8 mouse cellular contexts compared by ENCODE assay signal in the genomic region with DNA sequence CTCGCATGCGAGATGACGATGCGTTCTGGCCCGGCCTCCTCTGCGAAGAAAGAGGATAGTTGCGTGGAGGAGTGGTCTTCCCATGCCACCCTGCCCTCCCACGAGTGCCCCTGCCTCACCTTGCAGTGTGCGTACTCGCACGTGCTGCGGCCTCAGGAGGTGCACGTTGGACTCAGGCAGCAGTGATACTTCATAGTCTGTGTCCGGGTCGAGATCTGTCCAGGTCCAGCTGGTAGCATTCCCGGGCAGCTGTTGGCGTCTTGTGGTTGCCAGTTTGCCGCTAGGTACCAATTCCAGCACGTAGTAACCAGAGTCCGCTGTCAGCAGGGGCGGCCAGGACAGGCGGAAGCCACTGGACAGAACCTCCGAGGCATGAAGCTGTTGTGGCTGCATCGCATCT. TPM values are rescaled to one million over a fixed set of nuclear protein-coding genes. Genes with fewer than 3 reads are reported as not detected.
DNase-seq lines count a peak whose midpoint lies in the region; ATAC-seq and TF ChIP-seq lines count a peak whose summit lies in the region.

No protein-coding gene starts in this region.

- H3K27ac ChIP-seq in heart, adult 2 months: peak overlapping the region; percentile 87
- H3K27ac ChIP-seq in hindbrain, embryonic 11.5 days (ENCODE audit: low read depth, low read length): no peak overlapping the region
- no peak overlapping the region for H3K27ac ChIP-seq in liver, embryonic 15.5 days (replicated peaks)

- no peak for TF ChIP-seq CTCF in heart, adult 2 months (IDR thresholded peaks at IDR 0.05)

- H3K9ac ChIP-seq in heart, adult 2 months (ENCODE audit: low read depth, low read length): peak overlapping the region; percentile 23
- peak overlapping the region; percentile 83 for H3K9ac ChIP-seq in hindbrain, embryonic 11.5 days (ENCODE audit: low read depth, low read length)
- peak overlapping the region; percentile 67; the same call in 1 of the 2 replicates for H3K9ac ChIP-seq in liver, embryonic 15.5 days

- peak overlapping the region; percentile 61; the same call in 1 of the 2 replicates for H3K4me3 ChIP-seq in heart, adult 2 months
- H3K4me3 ChIP-seq in hindbrain, embryonic 11.5 days (ENCODE audit: low read depth, low read length): peak overlapping the region; percentile 52
- H3K4me3 ChIP-seq in liver, embryonic 15.5 days (replicated peaks): peak overlapping the region; percentile 67

- no peak for TF ChIP-seq EP300 in heart, adult 2 months (IDR thresholded peaks at IDR 0.05; ENCODE audit: insufficient read depth, low read depth, low read length)

- ATAC-seq in hindbrain, embryonic 11.5 days (ENCODE audit: low FRiP score): no peak
- ATAC-seq in liver, embryonic 15.5 days (ENCODE audit: insufficient read depth): no peak

- no peaks in the 10 kb centered on the region for H3K36me3 ChIP-seq in heart, adult 2 months (ENCODE audit: control insufficient read depth, insufficient read depth, low read length)
- no peaks in the 10 kb centered on the region for H3K36me3 ChIP-seq in hindbrain, embryonic 11.5 days (ENCODE audit: control insufficient read depth, insufficient read depth, low read length)
- H3K36me3 ChIP-seq in liver, embryonic 15.5 days (replicated peaks): no peaks in the 10 kb centered on the region

- peak overlapping the region; percentile 86 for H3K4me2 ChIP-seq in hindbrain, embryonic 11.5 days (replicated peaks; ENCODE audit: low read depth, low read length)
- H3K4me2 ChIP-seq in liver, embryonic 15.5 days: peak overlapping the region; percentile 90

- H3K79me2 ChIP-seq in heart, adult 2 months (replicated peaks; ENCODE audit: control insufficient read depth, insufficient read depth, low read length): no peaks in the 10 kb centered on the region

- peaks cover 9% of the 10 kb centered on the region for H3K4me1 ChIP-seq in heart, adult 2 months (ENCODE audit: control insufficient read depth, insufficient read depth, low read length)
- peaks cover 2% of the 10 kb centered on the region; the same call in 1 of the 2 replicates for H3K4me1 ChIP-seq in hindbrain, embryonic 11.5 days (replicated peaks; ENCODE audit: control insufficient read depth, insufficient read depth, low read length)
- H3K4me1 ChIP-seq in liver, embryonic 15.5 days (replicated peaks): peaks cover 31% of the 10 kb centered on the region

- intact Hi-C loops in heart, adult 2 months (cut with DNase I): loop anchor here (1.0 kb wide), 1 partner anchor 14 kb away; no protein-coding TSS in a partner anchor
- intact Hi-C loops in heart, postnatal 36 days (cut with DNase I): loop anchor here (2.0 kb wide), 1 partner anchor 50 kb away; no protein-coding TSS in a partner anchor

- H3K27me3 ChIP-seq in heart, adult 2 months (ENCODE audit: control insufficient read depth, insufficient read depth, low read length): no peaks in the 10 kb centered on the region
- peaks cover 26% of the 10 kb centered on the region for H3K27me3 ChIP-seq in hindbrain, embryonic 11.5 days (ENCODE audit: control insufficient read depth, insufficient read depth, low read length)
- H3K27me3 ChIP-seq in liver, embryonic 15.5 days: peaks cover 51% of the 10 kb centered on the region

- no peak for TF ChIP-seq POLR2A in heart, adult 2 months (IDR thresholded peaks at IDR 0.05; ENCODE audit: insufficient read depth, low read depth, low read length)

- WGBS in heart, adult 2 months: 54% methylated on average over 24 of the region's 24 CpGs
- WGBS in hindbrain, embryonic 11.5 days: 46% methylated on average over 24 of the region's 24 CpGs
- 57% methylated on average over 24 of the region's 24 CpGs for WGBS in liver, embryonic 15.5 days (ENCODE audit: insufficient replicate concordance)

- H3K9me3 ChIP-seq in hindbrain, embryonic 11.5 days (ENCODE audit: control insufficient read depth, low read length): no peaks in the 10 kb centered on the region
- no peaks in the 10 kb centered on the region for H3K9me3 ChIP-seq in liver, embryonic 15.5 days (replicated peaks)

- no peak for DNase-seq in heart, adult 2 months
- DNase-seq in heart, postnatal 36 days: no peak
- DNase-seq in Muller cell, postnatal 12 days (ENCODE audit: inconsistent ontology term): peak; percentile 11
- no peak for DNase-seq in hindbrain, embryonic 11.5 days (ENCODE audit: low spot score)
- no peak for DNase-seq in retina, postnatal 1 day
- DNase-seq in T-cell, adult 2 months (ENCODE audit: low spot score): no peak
- DNase-seq in cerebellum, postnatal 4 days (ENCODE audit: low spot score in 2 of 2): no peak

RNA-seq across cellular contexts. Expression of a gene that starts 3.9 kb away (rescaled TPM):
- total RNA-seq in heart, adult 2 months (2021): 1 to 10 TPM; 6.4 to 9.8 TPM
- polyA plus RNA-seq in heart, adult 2 months (2012; rRNA removed): 14.4 and 21.7 TPM in 2 replicates
- 1 to 10 TPM; 6.6 to 7.9 TPM for total RNA-seq in heart, postnatal 36 days (2021)
- 8.6 and 9.5 TPM in 2 replicates for polyA plus RNA-seq in hindbrain, embryonic 11.5 days (2014; fragmentation: Nextera tagmentation; extraction: Ambion mirVana)
- polyA plus RNA-seq in liver, embryonic 15.5 days (2015; fragmentation: Nextera tagmentation; extraction: Ambion mirVana): 0.33 and 0.54 TPM in 2 replicates

RNA-seq across cellular contexts. Expression of a gene that starts 9.7 kb away (rescaled TPM):
- total RNA-seq in heart, adult 2 months (2021): 10 to 100 TPM; 42.3 to 47.7 TPM
- 83.7 and 85.4 TPM in 2 replicates for polyA plus RNA-seq in heart, adult 2 months (2012; rRNA removed)
- 10 to 100 TPM; 45.1 to 45.9 TPM for total RNA-seq in heart, postnatal 36 days (2021)
- polyA plus RNA-seq in hindbrain, embryonic 11.5 days (2014; fragmentation: Nextera tagmentation; extraction: Ambion mirVana): 70.9 and 79.9 TPM in 2 replicates
- polyA plus RNA-seq in liver, embryonic 15.5 days (2015; fragmentation: Nextera tagmentation; extraction: Ambion mirVana): 47.9 and 56.5 TPM in 2 replicates

RNA-seq across cellular contexts. Expression of a gene that starts 15.0 kb away (rescaled TPM):
- total RNA-seq in heart, adult 2 months (2021): 1 to 10 TPM in 1 of 2 experiments, under 1 TPM in 1; 0.84 to 1.1 TPM
- polyA plus RNA-seq in heart, adult 2 months (2012; rRNA removed): 0.96 and 2.0 TPM in 2 replicates
- total RNA-seq in heart, postnatal 36 days (2021): 1 to 10 TPM in 1 of 2 experiments, under 1 TPM in 1; 0.64 to 1.3 TPM
- polyA plus RNA-seq in hindbrain, embryonic 11.5 days (2014; fragmentation: Nextera tagmentation; extraction: Ambion mirVana): 0.25 and 0.52 TPM in 2 replicates
- 0.13 and 0.22 TPM in 2 replicates for polyA plus RNA-seq in liver, embryonic 15.5 days (2015; fragmentation: Nextera tagmentation; extraction: Ambion mirVana)

RNA-seq across cellular contexts. Expression of a gene that starts 19.6 kb away (rescaled TPM):
- total RNA-seq in heart, adult 2 months (2021): not detected
- polyA plus RNA-seq in heart, adult 2 months (2012; rRNA removed): 0.41 TPM in 1 of 2 replicates, not detected in the other
- not detected for total RNA-seq in heart, postnatal 36 days (2021)
- polyA plus RNA-seq in hindbrain, embryonic 11.5 days (2014; fragmentation: Nextera tagmentation; extraction: Ambion mirVana): not detected in 2 replicates
- 0.07 TPM in 1 of 2 replicates, not detected in the other for polyA plus RNA-seq in liver, embryonic 15.5 days (2015; fragmentation: Nextera tagmentation; extraction: Ambion mirVana)

RNA-seq across cellular contexts. Expression of a gene that starts 32.1 kb away (rescaled TPM):
- 10 to 100 TPM; 69.9 to 77.9 TPM for total RNA-seq in heart, adult 2 months (2021)
- 49.6 and 50.7 TPM in 2 replicates for polyA plus RNA-seq in heart, adult 2 months (2012; rRNA removed)
- total RNA-seq in heart, postnatal 36 days (2021): 10 to 100 TPM; 77.8 to 81.1 TPM
- polyA plus RNA-seq in hindbrain, embryonic 11.5 days (2014; fragmentation: Nextera tagmentation; extraction: Ambion mirVana): 238 and 242 TPM in 2 replicates
- polyA plus RNA-seq in liver, embryonic 15.5 days (2015; fragmentation: Nextera tagmentation; extraction: Ambion mirVana): 135 and 141 TPM in 2 replicates

Comparison
In these comparisons a context has a peak if more than half of its experiments do, and no peak if none do; other contexts are left out.
1. H3K9ac ChIP-seq: peak in every context shown above with its lines; median percentile 83 in hindbrain, embryonic 11.5 days; 67 in liver, embryonic 15.5 days; 23 in heart, adult 2 months.